Mouse (Mus musculus): ENCODE measurements around the gene H2-Eb2. TPM values are rescaled to one million over a fixed set of nuclear protein-coding genes. Genes with fewer than 3 reads are reported as not detected.

The H2-Eb2 gene
- polyA plus RNA-seq, 1 experiment, result 10.0 TPM

GRCm38 (mm10) chr17:34386656-34387055 is 61.2 kb downstream of the H2-Eb2 start:
- Histone ChIP-seq H3K36me3 (ENCODE audit: control insufficient read depth, insufficient read depth, low read length) (no peaks in the 10 kb centered on the region), H3K4me1 (replicated peaks; ENCODE audit: control insufficient read depth, insufficient read depth, low read length) (no peaks in the 10 kb centered on the region), H3K27me3 (ENCODE audit: control insufficient read depth, insufficient read depth, low read length) (peaks cover 5% of the 10 kb centered on the region; the same call in 1 of the 2 replicates), H3K27ac (ENCODE audit: control insufficient read depth, insufficient read depth, low read length) (no peak overlapping the region), H3K4me3 (ENCODE audit: control insufficient read depth, insufficient read depth, low read length) (no peak overlapping the region)
- TF ChIP-seq CTCF (IDR thresholded peaks at IDR 0.05; ENCODE audit: borderline replicate concordance, control insufficient read depth, extremely low read depth, insufficient read depth, low read length, poor library complexity) (no peak), POLR2A (IDR thresholded peaks at IDR 0.05; ENCODE audit: control insufficient read depth, extremely low read depth, insufficient read depth, low read length, poor library complexity) (no peak)
- no peak for DNase-seq
- WGBS, result 9% methylated on average over 2 of the region's 2 CpGs

- Histone ChIP-seq H3K27me3 (ENCODE audit: control insufficient read depth, insufficient read depth, low read length) (peaks cover 5% of the 10 kb centered on the region; the same call in 1 of the 2 replicates), H3K4me1 (replicated peaks; ENCODE audit: control insufficient read depth, insufficient read depth, low read length) (peaks cover 8% of the 10 kb centered on the region; the same call in 1 of the 2 replicates), H3K36me3 (ENCODE audit: control insufficient read depth, insufficient read depth, low read length) (no peaks in the 10 kb centered on the region), H3K4me3 (ENCODE audit: control insufficient read depth, insufficient read depth, low read length) (no peak overlapping the region), H3K27ac (ENCODE audit: control insufficient read depth, insufficient read depth, low read length) (no peak overlapping the region)
- DNase-seq, result peak; percentile 49
- WGBS, result 46% methylated on average over 4 of the region's 4 CpGs
- TF ChIP-seq POLR2A (IDR thresholded peaks at IDR 0.05; ENCODE audit: control insufficient read depth, extremely low read depth, insufficient read depth, low read length, poor library complexity) (no peak), CTCF (IDR thresholded peaks at IDR 0.05; ENCODE audit: borderline replicate concordance, control insufficient read depth, extremely low read depth, insufficient read depth, low read length, poor library complexity) (no peak)
Observed at GRCm38 (mm10) chr17:34388513-34388912, 63.0 kb downstream of the H2-Eb2 start.

Other genes starting within 250 kb of the H2-Eb2 start
- 122 and 154 TPM in 2 replicates for gene H2-Oa, start 233.3 kb upstream of the H2-Eb2 start, polyA plus RNA-seq (2012; rRNA removed)
- gene H2-DMa, start 206.1 kb upstream of the H2-Eb2 start, polyA plus RNA-seq (2012; rRNA removed), result 141 and 177 TPM in 2 replicates
- gene Brd2, start 203.0 kb upstream of the H2-Eb2 start, polyA plus RNA-seq (2012; rRNA removed), result 236 and 257 TPM in 2 replicates
- gene H2-DMb2, start 182.4 kb upstream of the H2-Eb2 start, polyA plus RNA-seq (2012; rRNA removed), result 119 and 123 TPM in 2 replicates
- 130 and 197 TPM in 2 replicates for gene H2-DMb1, start 172.6 kb upstream of the H2-Eb2 start, polyA plus RNA-seq (2012; rRNA removed)
- gene Tap1, start 138.1 kb upstream of the H2-Eb2 start, polyA plus RNA-seq (2012; rRNA removed), result 197 and 202 TPM in 2 replicates
- 288 and 334 TPM in 2 replicates for gene Psmb9, start 137.9 kb upstream of the H2-Eb2 start, polyA plus RNA-seq (2012; rRNA removed)
- 656 and 705 TPM in 2 replicates for gene Psmb8, start 127.9 kb upstream of the H2-Eb2 start, polyA plus RNA-seq (2012; rRNA removed)
- gene Tap2, start 122.1 kb upstream of the H2-Eb2 start, polyA plus RNA-seq (2012; rRNA removed), result 231 and 232 TPM in 2 replicates
- 30.1 and 37.5 TPM in 2 replicates for gene H2-Ob, start 86.8 kb upstream of the H2-Eb2 start, polyA plus RNA-seq (2012; rRNA removed)
- 2,799 and 4,004 TPM in 2 replicates for gene H2-Ab1, start 68.0 kb upstream of the H2-Eb2 start, polyA plus RNA-seq (2012; rRNA removed)
- 1,027 and 1,363 TPM in 2 replicates for gene H2-Aa, start 37.8 kb upstream of the H2-Eb2 start, polyA plus RNA-seq (2012; rRNA removed)
- gene H2-Eb1, start 19.8 kb upstream of the H2-Eb2 start, polyA plus RNA-seq (2012; rRNA removed), result 492 and 666 TPM in 2 replicates
- 1.3 and 1.4 TPM in 2 replicates for gene Btnl2, start 29.2 kb downstream of the H2-Eb2 start, polyA plus RNA-seq (2012; rRNA removed)
- 0.54 and 0.83 TPM in 2 replicates for gene Btnl1, start 51.5 kb downstream of the H2-Eb2 start, polyA plus RNA-seq (2012; rRNA removed)
- gene BC051142, start 73.2 kb downstream of the H2-Eb2 start, polyA plus RNA-seq (2012; rRNA removed), result 1.2 and 1.4 TPM in 2 replicates
- gene Btnl4, start 151.7 kb downstream of the H2-Eb2 start, polyA plus RNA-seq (2012; rRNA removed), result 0.63 and 1.2 TPM in 2 replicates
- gene Btnl6, start 191.7 kb downstream of the H2-Eb2 start, polyA plus RNA-seq (2012; rRNA removed), result 0.53 and 0.68 TPM in 2 replicates
- 6.1 and 8.6 TPM in 2 replicates for gene Notch4, start 238.6 kb downstream of the H2-Eb2 start, polyA plus RNA-seq (2012; rRNA removed)